Mouse (Mus musculus) CH12.LX (cell line): Measurements from ENCODE around the gene Pla2g2e.

Experiments used
- CTCF ChIP-seq, 2 experiments: IDR thresholded peaks in 1 of 2; conservative IDR thresholded peaks in 1 of 2; 2 replicates each; pipeline ENCODE4 v1.5.1; 2011 to 2012; ENCODE audit warnings: low read depth in 2 of 2, low read length in 2 of 2, improper control_type of control experiment in 1 of 2, inconsistent platforms in 1 of 2, mild to moderate bottlenecking in 1 of 2, moderate library complexity in 1 of 2
- POLR2A ChIP-seq: IDR thresholded peaks from 2 replicates; pipeline ENCODE4 v1.6.1; 2011; ENCODE audit warnings: low read depth, mild to moderate bottlenecking, improper control_type of control experiment, low read length

- TF ChIP-seq CTCF (conservative IDR thresholded peaks at IDR 0.05 in 1 of 2, IDR thresholded peaks at IDR 0.05 in 1 of 2; ENCODE audit: low read depth in 2 of 2, low read length in 2 of 2) (peak in 1 of 2 experiments; percentile 54; a peak in 2 of 4 replicates), POLR2A (no peak)
Measured at GRCm38 (mm10) chr4:138859245-138859644, 18.5 kb upstream of the Pla2g2e start.
